24 mouse cellular contexts compared by ENCODE assay signal in the genomic region with DNA sequence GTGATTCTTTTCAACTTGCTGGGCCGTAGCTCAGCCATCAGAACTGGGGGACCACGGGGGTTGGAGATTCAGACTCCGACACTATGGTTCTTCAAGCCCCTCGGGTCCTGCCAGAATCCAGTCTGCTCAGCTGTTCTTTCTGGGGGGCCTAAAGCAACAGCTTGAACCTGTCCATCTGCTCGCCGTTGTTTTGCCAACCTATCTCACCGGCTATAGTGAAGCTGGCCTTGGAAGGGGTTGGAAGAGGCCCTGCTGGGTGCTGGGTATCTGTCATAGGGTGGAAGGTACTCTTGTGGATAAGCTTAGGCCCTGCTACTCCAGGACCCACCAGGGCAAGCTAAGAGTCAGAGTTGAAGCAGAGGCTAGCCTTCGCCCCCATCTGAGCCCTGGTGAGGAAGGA. TPM values are rescaled to one million over a fixed set of nuclear protein-coding genes. Genes with fewer than 3 reads are reported as not detected.
"Had no signal": no experiment of that assay in that cellular context is flagged by ENCODE, and none has a peak within 500 bp of the region (broad histone marks: within the 10 kb centered on the region; RNA-seq: fewer than 3 reads in every experiment).

No protein-coding gene starts in this region.

- H3K36me3 ChIP-seq: intestine, embryonic 15.5 days; liver, embryonic 13.5 days; neural tube, embryonic 12.5 days; stomach, embryonic 15.5 days had no signal

- DNase-seq: kidney, adult 18-20 months; kidney, postnatal 14 days; liver, embryonic 13.5 days; liver, postnatal 0 days; midbrain, embryonic 14.5 days; retina, postnatal 1 day; right cerebral cortex, postnatal 4 days; spleen, adult 18-20 months; thymus, adult 2 months; thymus, postnatal 25 days had no signal

- ATAC-seq: intestine, embryonic 15.5 days; liver, postnatal 0 days had no signal

- H3K27ac ChIP-seq: intestine, embryonic 15.5 days; left cerebral cortex, adult 2 months; liver, embryonic 13.5 days; neural tube, embryonic 12.5 days; stomach, embryonic 15.5 days had no signal

- H3K4me1 ChIP-seq: liver, embryonic 13.5 days; neural tube, embryonic 12.5 days had no signal

- H3K9me3 ChIP-seq: intestine, embryonic 15.5 days; liver, embryonic 13.5 days; neural tube, embryonic 12.5 days; stomach, embryonic 15.5 days had no signal

- H3K9ac ChIP-seq: intestine, embryonic 15.5 days; liver, embryonic 13.5 days; liver, postnatal 0 days; neural tube, embryonic 12.5 days; stomach, embryonic 15.5 days had no signal

- H3K4me3 ChIP-seq: intestine, embryonic 15.5 days; left cerebral cortex, adult 2 months; liver, embryonic 13.5 days; neural tube, embryonic 12.5 days; stomach, embryonic 15.5 days had no signal

- H3K4me2 ChIP-seq: intestine, embryonic 15.5 days; liver, embryonic 13.5 days; neural tube, embryonic 12.5 days; stomach, embryonic 15.5 days had no signal

- H3K27me3 ChIP-seq: intestine, embryonic 15.5 days; stomach, embryonic 15.5 days had no signal

RNA-seq across cellular contexts. Expression of gene Pth1r, which starts 13.9 kb away (rescaled TPM):
- total RNA-seq: monocyte, adult 5-6 weeks; neutrophil, adult 5-6 weeks had no signal

RNA-seq across cellular contexts. Expression of gene Myl3, which starts 19.2 kb away (rescaled TPM):
- total RNA-seq: layer of hippocampus, postnatal 14 days; left cerebral cortex, adult 2 months; megakaryocyte progenitor cell, adult 5-6 weeks; monocyte, adult 5-6 weeks; neutrophil, adult 5-6 weeks had no signal
- polyA plus RNA-seq: urinary bladder, adult 2 months had no signal

RNA-seq across cellular contexts. Expression of gene Prss42, which starts 37.1 kb away (rescaled TPM):
- total RNA-seq: layer of hippocampus, adult 8-10 months; layer of hippocampus, postnatal 14 days; left cerebral cortex, adult 2 months; left cerebral cortex, postnatal 14 days; megakaryocyte progenitor cell, adult 5-6 weeks; monocyte, adult 5-6 weeks; neutrophil, adult 5-6 weeks had no signal
- polyA plus RNA-seq: intestine, embryonic 15.5 days; kidney, embryonic 14.5 days; large intestine, adult 2 months; limb, embryonic 11.5 days; liver, embryonic 13.5 days; liver, postnatal 0 days; midbrain, embryonic 14.5 days; neural tube, embryonic 12.5 days; stomach, embryonic 15.5 days; thymus, adult 2 months; urinary bladder, adult 2 months had no signal

RNA-seq across cellular contexts. Expression of gene Prss44, which starts 52.9 kb away (rescaled TPM):
- total RNA-seq: layer of hippocampus, adult 8-10 months; layer of hippocampus, postnatal 14 days; left cerebral cortex, adult 2 months; left cerebral cortex, postnatal 14 days; megakaryocyte progenitor cell, adult 5-6 weeks; monocyte, adult 5-6 weeks; neutrophil, adult 5-6 weeks had no signal
- polyA plus RNA-seq: intestine, embryonic 15.5 days; kidney, embryonic 14.5 days; large intestine, adult 2 months; limb, embryonic 11.5 days; liver, embryonic 13.5 days; liver, postnatal 0 days; midbrain, embryonic 14.5 days; neural tube, embryonic 12.5 days; stomach, embryonic 15.5 days; urinary bladder, adult 2 months had no signal
